Mouse (Mus musculus) induced T-regulatory cell, adult 2 months (primary cell): ENCODE measurements around the gene Zfp978.
"Not testable (repeated sequence)": the region's sequence is repeated elsewhere in the genome, so short reads cannot be mapped to it uniquely, and the experiment has no call there.

Experiments
- DNase-seq: peaks from one replicate; pipeline ENCODE4 v3.0.0-alpha.2; 2012; ENCODE audit warnings: low read depth

Gene Zfp978

DNA sequence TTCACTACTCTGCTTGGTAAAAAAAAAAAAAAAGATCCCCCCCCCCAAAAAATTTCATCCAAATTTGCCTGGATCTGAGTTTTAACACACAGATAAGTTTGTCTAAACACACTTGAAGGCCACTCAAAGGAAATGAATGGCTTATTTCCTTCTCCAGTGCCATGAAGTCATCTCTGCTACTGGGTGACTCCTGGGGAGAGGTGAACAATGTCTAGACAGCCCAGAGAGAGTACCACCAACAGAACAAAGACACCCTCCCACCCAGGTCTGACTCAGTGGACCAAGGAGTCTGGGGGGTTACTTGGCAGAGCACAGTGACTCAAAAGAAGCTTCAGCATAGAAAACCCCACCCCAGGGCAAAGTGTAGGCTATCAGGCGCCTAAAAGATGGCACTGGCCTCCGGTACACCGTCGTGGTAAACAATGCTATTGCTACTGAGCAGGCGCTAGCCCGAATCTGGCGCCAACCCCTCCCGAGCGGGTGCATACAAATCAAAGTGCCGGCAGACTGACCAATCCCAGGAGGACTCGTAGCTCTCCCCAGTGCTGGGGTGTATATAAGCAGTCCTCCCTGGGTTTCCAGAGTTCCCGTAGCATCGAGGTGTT, 9.6 kb upstream of the Zfp978 start:
- not testable (repeated sequence) for DNase-seq

DNA sequence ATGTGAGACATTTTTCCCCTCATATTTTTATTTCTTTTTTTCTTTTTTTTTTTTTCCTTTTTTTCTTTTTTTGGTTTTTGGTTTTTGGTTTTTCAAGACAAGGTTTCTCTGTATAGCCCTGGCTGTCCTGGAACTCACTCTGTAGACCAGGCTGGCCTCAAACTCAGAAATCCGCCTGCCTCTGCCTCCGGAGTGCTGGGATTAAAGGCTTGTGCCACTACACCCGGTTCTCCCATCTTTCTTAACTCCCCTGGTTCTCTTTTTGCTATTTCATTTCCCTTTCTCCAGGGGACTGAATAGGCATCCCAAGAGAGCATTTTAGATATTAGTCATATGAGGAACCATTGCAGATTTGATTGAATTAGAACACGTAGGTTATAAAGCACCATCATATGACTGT, 7.5 kb upstream of the Zfp978 start:
- not testable (repeated sequence) for DNase-seq

- DNase-seq = not testable (repeated sequence)
Observed at GRCm38 (mm10) chr4:147356042-147356441, 5.1 kb upstream of the Zfp978 start.

GRCm38 (mm10) chr4:147357195-147357594, 3.9 kb upstream of the Zfp978 start:
- not testable (repeated sequence) for DNase-seq

DNA sequence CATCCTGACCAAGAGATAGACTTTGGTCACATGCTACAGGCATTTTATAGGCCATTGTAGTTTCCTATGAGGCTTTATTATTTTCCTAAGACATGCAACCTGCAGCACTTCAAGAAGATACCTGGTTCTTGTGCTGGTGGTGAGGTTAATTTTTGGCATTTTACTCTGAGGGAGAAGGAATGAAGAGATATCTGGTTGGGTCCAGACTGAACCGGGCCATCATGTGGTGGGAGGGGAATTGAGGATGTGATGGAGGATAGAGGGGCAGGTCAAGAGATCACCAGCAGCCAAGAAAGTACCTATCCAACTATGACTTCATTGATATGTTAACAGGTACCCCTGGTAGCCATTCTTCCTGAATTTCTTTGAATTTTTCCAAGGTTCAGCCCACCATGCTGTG, 769 bp downstream of the Zfp978 start:
- DNase-seq = not testable (repeated sequence)

DNA sequence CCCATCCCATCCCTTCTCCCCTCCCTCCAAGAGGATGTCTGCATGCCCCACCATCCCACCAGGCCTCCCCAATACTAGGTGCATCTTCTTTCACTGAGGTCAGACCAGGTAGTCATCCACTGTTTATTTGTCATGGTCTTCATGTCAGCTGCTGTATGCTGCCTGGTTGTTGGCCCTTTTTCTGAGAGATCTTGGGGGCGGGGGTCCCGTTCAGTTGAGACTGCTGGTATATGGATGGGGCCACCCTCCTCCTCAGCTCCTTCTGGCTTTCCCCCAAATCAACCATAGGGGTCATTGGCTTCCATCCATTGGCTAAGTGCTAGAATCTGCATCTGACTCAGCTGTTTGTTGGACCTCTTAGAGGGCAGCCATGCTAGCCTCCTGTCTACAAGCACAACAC, 8.5 kb downstream of the Zfp978 start:
- DNase-seq = not testable (repeated sequence)

GRCm38 (mm10) chr4:147383199-147383598, 22.1 kb downstream of the Zfp978 start:
- not testable (repeated sequence) for DNase-seq

- DNase-seq = not testable (repeated sequence)
Observed at GRCm38 (mm10) chr4:147397201-147397600, 36.1 kb downstream of the Zfp978 start.

- not testable (repeated sequence) for DNase-seq
Observed at GRCm38 (mm10) chr4:147397934-147398682, 37.0 kb downstream of the Zfp978 start.

GRCm38 (mm10) chr4:147398741-147399140, 37.6 kb downstream of the Zfp978 start:
- not testable (repeated sequence) for DNase-seq

GRCm38 (mm10) chr4:147399505-147399904, 38.4 kb downstream of the Zfp978 start:
- DNase-seq = not testable (repeated sequence)

- not testable (repeated sequence) for DNase-seq
Observed at GRCm38 (mm10) chr4:147400031-147400847, 39.1 kb downstream of the Zfp978 start.

- not testable (repeated sequence) for DNase-seq
Observed at GRCm38 (mm10) chr4:147400848-147401715, 40.0 kb downstream of the Zfp978 start.

DNA sequence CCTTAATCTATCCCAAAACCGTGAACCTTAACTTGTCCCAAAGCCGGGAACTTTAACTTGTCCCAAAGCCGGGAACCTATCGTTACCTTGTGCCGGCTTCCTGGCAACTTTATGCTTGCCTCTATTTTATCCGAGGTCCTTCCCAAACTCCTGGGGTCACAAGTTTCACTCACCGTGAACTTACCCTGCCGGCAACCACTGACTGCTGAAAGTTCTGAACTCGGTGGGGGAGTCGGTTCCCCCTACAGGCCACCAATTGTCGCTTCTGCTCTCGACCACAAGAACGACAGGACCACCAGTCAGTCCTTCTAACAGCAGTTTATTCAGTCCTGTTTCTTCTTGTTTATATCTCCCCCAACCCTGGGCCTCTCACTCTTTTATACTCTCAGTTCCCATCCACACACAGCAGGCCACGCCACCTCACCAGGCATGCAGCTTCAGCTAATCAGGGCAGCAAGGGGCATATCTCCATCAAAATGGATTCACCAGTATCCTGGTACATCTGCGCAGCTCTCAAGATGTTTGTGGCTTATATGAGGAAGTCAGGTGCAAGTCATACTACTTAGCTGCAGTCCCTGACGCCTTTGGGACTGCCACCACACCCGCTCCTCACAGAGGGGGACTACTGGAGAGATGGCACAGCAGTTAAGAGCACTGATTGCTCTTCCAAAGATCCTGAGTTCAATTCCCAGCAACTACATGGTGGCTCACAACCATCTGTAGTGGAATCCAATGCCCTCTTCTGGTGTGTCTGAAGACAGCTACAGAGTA, 40.8 kb downstream of the Zfp978 start:
- DNase-seq = not testable (repeated sequence)

DNA sequence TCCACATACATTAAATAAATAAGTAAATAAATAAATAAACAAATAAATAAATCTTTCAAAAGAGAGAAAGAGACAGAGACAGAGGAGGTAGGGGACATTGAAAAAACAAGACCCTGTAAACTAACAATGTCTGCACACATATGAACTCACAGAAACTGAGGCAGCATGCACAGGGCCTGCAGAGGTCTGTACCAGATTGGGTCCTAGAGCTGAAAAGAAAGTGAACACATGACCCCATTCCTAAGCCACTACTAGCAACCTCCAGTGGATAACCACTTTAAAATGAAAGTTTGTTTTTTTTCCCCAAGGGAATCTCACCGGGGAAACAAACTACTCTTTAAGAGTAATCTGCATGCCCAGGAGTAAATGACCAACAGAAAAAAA, 41.4 kb downstream of the Zfp978 start:
- DNase-seq = not testable (repeated sequence)

DNA sequence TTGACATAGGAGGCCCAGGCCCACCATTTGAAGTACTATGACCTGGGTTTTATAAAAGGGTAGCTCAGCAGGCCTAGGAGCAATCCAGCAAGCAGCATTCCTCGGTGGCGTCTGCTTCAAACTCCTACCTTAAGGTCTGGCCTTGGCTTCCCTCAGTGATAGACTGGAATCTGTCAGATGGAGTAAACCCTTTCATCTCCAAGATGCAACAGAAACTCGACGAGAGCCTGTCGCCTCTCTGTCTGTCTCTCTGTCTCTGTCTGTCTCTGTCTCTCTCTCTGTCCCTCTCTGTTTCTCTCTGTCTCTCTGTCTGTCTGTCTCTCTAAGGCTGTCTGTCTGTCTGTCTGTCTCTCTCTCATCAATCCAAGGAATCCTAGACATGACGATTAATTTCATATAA, 42.4 kb downstream of the Zfp978 start:
- not testable (repeated sequence) for DNase-seq

GRCm38 (mm10) chr4:147403931-147404913, 43.1 kb downstream of the Zfp978 start:
- DNase-seq = not testable (repeated sequence)

DNA sequence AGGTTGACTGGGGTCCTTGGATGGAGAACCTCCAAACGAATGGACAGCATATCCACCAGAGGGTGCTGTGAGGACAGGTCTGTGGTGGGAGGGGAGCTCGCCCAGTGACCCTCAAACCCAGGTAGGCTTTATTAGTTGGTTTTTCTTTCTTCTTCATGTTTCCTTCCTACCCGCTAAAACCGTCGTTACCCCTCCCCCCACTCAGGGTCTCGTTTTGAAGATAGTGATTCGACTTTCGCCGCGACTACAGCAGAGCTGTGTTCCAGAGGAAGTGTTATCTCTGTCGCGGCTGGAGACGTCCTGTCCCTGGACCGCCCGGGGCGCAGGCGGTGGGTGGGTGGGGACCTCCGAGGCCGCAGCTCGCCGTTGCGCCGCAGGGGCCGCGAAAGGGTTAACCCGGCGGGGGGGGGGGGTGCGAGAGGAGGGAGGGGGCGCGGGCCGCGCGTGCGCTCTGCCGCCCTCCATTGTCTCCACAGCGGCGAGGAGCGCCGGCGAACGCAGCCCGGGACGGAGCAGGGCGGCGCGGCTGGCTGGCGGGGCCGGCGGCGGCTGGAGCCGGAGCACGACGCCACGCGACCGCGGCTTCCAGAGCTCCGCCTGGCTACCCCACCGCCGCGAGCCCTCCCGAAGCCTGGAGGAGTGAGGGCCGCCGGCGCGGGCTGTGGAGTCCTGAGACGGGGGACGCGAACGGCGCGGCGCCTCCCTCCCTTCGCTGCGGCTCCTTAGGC, 45.8 kb downstream of the Zfp978 start:
- DNase-seq = no peak

DNA sequence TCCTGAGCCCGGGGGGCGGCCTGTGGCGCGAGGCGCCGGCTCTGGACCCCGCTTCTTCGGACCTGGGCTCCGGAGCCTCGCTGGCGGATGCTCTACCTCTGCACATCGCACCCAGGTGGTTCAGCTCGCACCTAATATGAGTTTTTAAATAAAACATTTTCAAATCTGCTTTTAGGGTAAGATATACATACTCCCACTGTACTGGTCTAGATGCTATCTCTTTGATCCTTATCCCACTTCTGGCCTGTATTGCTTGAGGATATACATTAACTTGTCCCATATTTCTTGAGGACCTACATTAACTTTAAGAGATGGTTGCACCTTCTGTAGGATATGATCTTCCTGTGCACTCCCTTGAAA, 46.3 kb downstream of the Zfp978 start:
- no peak for DNase-seq
